Mouse (Mus musculus) neutrophil, adult 59 days (primary cell): ENCODE data around the gene P2ry1. TPM values are rescaled to one million over a fixed set of nuclear protein-coding genes. Genes with fewer than 3 reads are reported as not detected.

Experiments
- total RNA-seq, 2 experiments: library from RNA; stranded (reverse); gene quantifications; 1 replicate in 1 of 2; 2 replicates in 1 of 2; pipeline ENCODE4 v1.2.4; 2023

Gene P2ry1
- 1 to 10 TPM; 7.1 to 9.0 TPM for total RNA-seq

DNA sequence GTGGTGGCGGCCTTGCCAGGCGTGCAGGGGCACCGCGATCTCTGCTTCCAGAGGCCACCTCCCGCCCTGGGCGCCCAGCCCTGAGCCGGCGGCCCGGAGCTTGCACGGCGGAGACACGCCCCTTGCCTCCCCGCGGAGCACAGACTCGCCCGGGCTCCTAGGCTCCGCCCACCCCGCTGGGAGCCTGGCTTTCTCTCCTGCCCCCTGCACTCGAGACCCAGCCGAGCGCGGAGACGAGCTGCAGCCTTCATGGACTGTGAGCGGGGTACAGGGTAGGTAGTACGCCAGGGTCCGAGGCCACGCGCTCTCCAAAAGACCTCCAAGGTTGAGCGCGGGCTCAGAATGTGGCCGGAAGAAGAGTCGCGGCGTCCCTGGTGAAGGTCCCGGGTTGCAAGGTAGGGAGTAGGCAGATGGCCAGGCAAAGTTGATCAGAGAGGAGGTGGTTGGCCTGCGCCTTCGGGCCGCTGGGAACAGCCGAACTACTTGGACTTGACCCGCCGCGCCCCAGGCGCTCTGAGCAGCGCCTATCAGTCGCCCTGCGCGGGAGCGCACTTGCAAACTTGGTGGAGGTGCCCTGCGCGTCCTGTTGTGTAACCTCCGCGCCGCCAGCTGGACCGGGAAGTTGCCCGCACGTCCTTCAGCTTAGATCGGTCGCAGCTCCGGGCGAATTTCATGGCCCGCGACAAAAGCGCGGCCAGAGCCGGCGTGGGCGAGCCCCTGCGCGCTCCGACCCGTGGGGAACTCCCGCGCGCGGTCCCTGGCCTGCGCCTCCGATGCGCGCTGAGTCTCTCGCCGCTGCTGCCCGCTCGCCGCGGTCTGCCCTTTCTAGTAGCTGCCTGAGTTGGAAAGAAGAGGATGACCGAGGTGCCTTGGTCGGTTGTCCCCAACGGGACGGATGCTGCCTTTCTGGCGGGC is at the start of gene P2ry1:
Gene P2ry1, plus strand, starts transcription at position 209 of the 915 bp plus-strand sequence.

